12 mouse cellular contexts compared by ENCODE assay signal in the genomic region with DNA sequence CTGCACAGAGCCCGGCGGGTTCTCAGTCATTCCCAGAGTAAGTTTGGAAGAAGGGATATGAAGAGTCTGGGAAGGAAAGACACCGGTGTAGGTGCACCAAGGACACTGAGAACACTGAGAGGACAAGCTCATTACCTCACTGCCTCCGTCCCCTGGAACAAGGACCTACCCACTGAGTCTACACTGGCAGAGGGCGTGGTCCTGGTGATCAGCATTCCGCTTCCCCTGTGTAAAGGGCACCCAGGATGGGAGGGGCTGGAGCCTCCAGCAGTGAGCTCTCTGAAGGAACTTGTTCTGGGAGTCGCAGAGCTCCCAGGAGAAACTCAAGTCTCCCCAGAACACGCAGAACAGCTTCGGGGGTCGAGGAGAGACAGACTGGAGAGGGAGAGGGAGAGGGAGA.
DNase-seq lines count a peak whose midpoint lies in the region; ATAC-seq lines count a peak whose summit lies in the region.
"Had no signal": no experiment of that assay in that cellular context is flagged by ENCODE, and none has a peak within 500 bp of the region (broad histone marks: within the 10 kb centered on the region; RNA-seq: fewer than 3 reads in every experiment).

No protein-coding gene starts in this region.

- H3K36me3 ChIP-seq in kidney, embryonic 14.5 days (ENCODE audit: control insufficient read depth, insufficient read depth, low read length), result no peaks in the 10 kb centered on the region
- H3K36me3 ChIP-seq in intestine, embryonic 16.5 days (ENCODE audit: control insufficient read depth, insufficient read depth, low read length), result no peaks in the 10 kb centered on the region
- H3K36me3 ChIP-seq: embryonic facial prominence, embryonic 12.5 days had no signal

- DNase-seq in kidney, postnatal 14 days, result peak; percentile 24
- peak; percentile 64 for DNase-seq in lung, postnatal 10 days
- peak; percentile 79 for DNase-seq in urinary bladder, postnatal 14 days (ENCODE audit: low spot score)
- no peak for DNase-seq in left cerebral cortex, postnatal 36 days (ENCODE audit: low spot score in 2 of 2)
- DNase-seq in Muller cell, postnatal 12 days (ENCODE audit: inconsistent ontology term), result no peak
- DNase-seq: cerebellum, postnatal 10 days; layer of hippocampus, adult 9-11 months; midbrain, embryonic 14.5 days had no signal

- intact Hi-C loops in left cerebral cortex, postnatal 36 days (cut with DNase I), result loop anchor here (2.0 kb wide), 1 partner anchor 77 kb away; a partner anchor contains a TSS

- H3K9ac ChIP-seq in kidney, embryonic 14.5 days (ENCODE audit: low read depth, low read length), result no peak overlapping the region
- H3K9ac ChIP-seq in intestine, embryonic 16.5 days (ENCODE audit: low read depth, low read length), result no peak overlapping the region
- H3K9ac ChIP-seq: embryonic facial prominence, embryonic 12.5 days; hindbrain, embryonic 14.5 days had no signal

- no peak for ATAC-seq in kidney, embryonic 14.5 days (ENCODE audit: low FRiP score, low TSS enrichment)
- peak; percentile 89 for ATAC-seq in intestine, embryonic 16.5 days

- H3K9me3 ChIP-seq in kidney, embryonic 14.5 days (ENCODE audit: control insufficient read depth, low read length), result no peaks in the 10 kb centered on the region
- no peaks in the 10 kb centered on the region for H3K9me3 ChIP-seq in intestine, embryonic 16.5 days (ENCODE audit: control insufficient read depth, low read length)
- H3K9me3 ChIP-seq: embryonic facial prominence, embryonic 12.5 days had no signal

- 40% methylated on average over 10 of the region's 10 CpGs for WGBS in kidney, embryonic 14.5 days
- WGBS in intestine, embryonic 16.5 days, result 23% methylated on average over 10 of the region's 10 CpGs

- no peak overlapping the region for H3K4me2 ChIP-seq in kidney, embryonic 14.5 days (replicated peaks; ENCODE audit: low read depth, low read length)
- H3K4me2 ChIP-seq in intestine, embryonic 16.5 days (ENCODE audit: low read depth, low read length), result no peak overlapping the region
- H3K4me2 ChIP-seq: embryonic facial prominence, embryonic 12.5 days; hindbrain, embryonic 14.5 days had no signal

- no peak overlapping the region for H3K4me3 ChIP-seq in kidney, embryonic 14.5 days (ENCODE audit: low read length)
- H3K4me3 ChIP-seq in intestine, embryonic 16.5 days (ENCODE audit: low read length), result no peak overlapping the region
- H3K4me3 ChIP-seq: embryonic facial prominence, embryonic 12.5 days had no signal

- H3K27ac ChIP-seq in kidney, embryonic 14.5 days (ENCODE audit: low read depth, low read length), result no peak overlapping the region
- peak overlapping the region; percentile 63 for H3K27ac ChIP-seq in intestine, embryonic 16.5 days (ENCODE audit: low read length)
- H3K27ac ChIP-seq: embryonic facial prominence, embryonic 12.5 days had no signal

- peaks cover 23% of the 10 kb centered on the region; the same call in 1 of the 2 replicates for H3K4me1 ChIP-seq in kidney, embryonic 14.5 days (ENCODE audit: control insufficient read depth, insufficient read depth, low read length)
- peaks cover 17% of the 10 kb centered on the region for H3K4me1 ChIP-seq in intestine, embryonic 16.5 days (ENCODE audit: control insufficient read depth, insufficient read depth, low read length)

- H3K27me3 ChIP-seq in kidney, embryonic 14.5 days (ENCODE audit: control insufficient read depth, insufficient read depth, low read length), result no peaks in the 10 kb centered on the region
- no peaks in the 10 kb centered on the region for H3K27me3 ChIP-seq in intestine, embryonic 16.5 days (replicated peaks; ENCODE audit: control insufficient read depth, insufficient read depth, low read length)
- H3K27me3 ChIP-seq: embryonic facial prominence, embryonic 12.5 days had no signal

Comparison
In these comparisons a context has a peak if more than half of its experiments do, and no peak if none do; other contexts are left out.
1. DNase-seq: peak in kidney, postnatal 14 days (single experiment), lung, postnatal 10 days (single experiment) and urinary bladder, postnatal 14 days (single experiment); none in left cerebral cortex, postnatal 36 days (0 of 2) and Muller cell, postnatal 12 days (single experiment).